In the genomic region with DNA sequence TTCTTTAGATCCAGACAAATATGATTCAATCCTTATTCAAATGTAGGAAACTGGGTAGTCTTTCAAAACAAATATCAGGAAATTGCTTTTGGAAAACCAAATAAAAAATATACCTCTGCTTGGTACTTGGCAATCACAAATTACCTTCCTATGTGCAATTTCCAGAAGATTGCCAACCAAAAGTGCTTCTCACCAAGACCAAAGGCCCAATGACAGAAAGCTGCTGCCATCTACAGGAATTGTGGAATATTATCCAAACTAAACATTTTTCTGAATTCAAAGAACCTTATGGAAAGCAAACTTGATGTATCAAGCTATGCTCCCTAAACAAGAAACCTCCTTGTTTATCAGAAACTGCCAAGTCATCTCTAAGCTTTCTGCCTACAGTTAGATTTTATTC, we compare ENCODE assay signal across 8 mouse cellular contexts.
DNase-seq lines count a peak whose midpoint lies in the region; ATAC-seq and TF ChIP-seq lines count a peak whose summit lies in the region.
"Had no signal": no experiment of that assay in that cellular context is flagged by ENCODE, and none has a peak within 500 bp of the region (broad histone marks: within the 10 kb centered on the region; RNA-seq: fewer than 3 reads in every experiment).

No protein-coding gene starts in this region.

- no peak overlapping the region for H3K9ac ChIP-seq in liver, postnatal 0 days (replicated peaks)

- ATAC-seq in liver, postnatal 0 days: no peak

- DNase-seq in heart, adult 8-10 months (ENCODE audit: low spot score): peak; percentile 5
- no peak for DNase-seq in heart, adult 9 months (ENCODE audit: low spot score in 2 of 2)
- no peak for DNase-seq in liver, postnatal 0 days
- DNase-seq in liver: no peak
- peak; percentile 63 for DNase-seq in brain, adult 2 months (ENCODE audit: low read depth, low spot score)
- peak; percentile 60 for DNase-seq in retina, embryonic 14.5 days (ENCODE audit: low spot score)
- no peak for DNase-seq in ovary, postnatal 14 days (ENCODE audit: low spot score)

- H3K36me3 ChIP-seq in liver, postnatal 0 days (replicated peaks; ENCODE audit: insufficient read depth, low read length): no peaks in the 10 kb centered on the region

- TF ChIP-seq EP300 in liver, postnatal 0 days (IDR thresholded peaks at IDR 0.05; ENCODE audit: low read depth): no peak

- no peaks in the 10 kb centered on the region for H3K9me3 ChIP-seq in liver, postnatal 0 days (ENCODE audit: low read length)
- H3K9me3 ChIP-seq: megakaryocyte, embryonic 14.5 days had no signal

- TF ChIP-seq CTCF in liver, postnatal 0 days (IDR thresholded peaks at IDR 0.05; ENCODE audit: low read depth): peak; percentile 37

- no peak overlapping the region for H3K4me3 ChIP-seq in liver, postnatal 0 days (ENCODE audit: low read depth, low read length)
- H3K4me3 ChIP-seq: megakaryocyte, embryonic 14.5 days had no signal

- H3K27me3 ChIP-seq in liver, postnatal 0 days (ENCODE audit: insufficient read depth, low read length): no peaks in the 10 kb centered on the region
- H3K27me3 ChIP-seq: megakaryocyte, embryonic 14.5 days had no signal

- H3K27ac ChIP-seq in liver, postnatal 0 days (ENCODE audit: low read depth): no peak overlapping the region

- no peaks in the 10 kb centered on the region for H3K4me1 ChIP-seq in liver, postnatal 0 days (ENCODE audit: insufficient read depth)
- H3K4me1 ChIP-seq: megakaryocyte, embryonic 14.5 days had no signal

- no peak overlapping the region for H3K4me2 ChIP-seq in liver, postnatal 0 days (ENCODE audit: low read depth, low read length)

Comparison
In these comparisons a context has a peak if more than half of its experiments do, and no peak if none do; other contexts are left out.
1. DNase-seq: peak in heart, adult 8-10 months (single experiment), brain, adult 2 months (single experiment) and retina, embryonic 14.5 days (single experiment); none in heart, adult 9 months (0 of 2), liver, postnatal 0 days (single experiment), liver (single experiment) and ovary, postnatal 14 days (single experiment).